Mouse (Mus musculus): ENCODE measurements at regions not wholly inside any gene's neighbourhood (a gene's known extent, or its start where the extent isn't known, plus 50 kb on each side); places are given as distances from the start of the nearest gene placed in this dataset. TPM values are rescaled to one million over a fixed set of nuclear protein-coding genes. Genes with fewer than 3 reads are reported as not detected.

GRCm38 (mm10) chr5:7829618-7830017, 130.6 kb upstream of the Steap4 start:
- WGBS = 75% methylated on average over 3 of the region's 3 CpGs
- no peak overlapping the region for H3K4me3 ChIP-seq (replicated peaks; ENCODE audit: low read length)
- ATAC-seq (ENCODE audit: low FRiP score, low read depth) = no peak
- H3K27ac ChIP-seq (replicated peaks; ENCODE audit: low read depth, low read length) = no peak overlapping the region
- no peak overlapping the region for H3K4me2 ChIP-seq (replicated peaks; ENCODE audit: low read depth, low read length, severe bottlenecking)
- no peaks in the 10 kb centered on the region for H3K36me3 ChIP-seq (ENCODE audit: control insufficient read depth, insufficient read depth, low read length)
- no peaks in the 10 kb centered on the region for H3K27me3 ChIP-seq (ENCODE audit: control insufficient read depth, insufficient read depth, low read length)
- no peaks in the 10 kb centered on the region for H3K4me1 ChIP-seq (ENCODE audit: control insufficient read depth, insufficient read depth, low read length)
- H3K9me3 ChIP-seq (ENCODE audit: control insufficient read depth, low read length) = no peaks in the 10 kb centered on the region
- DNase-seq (ENCODE audit: low spot score) = no peak
- no peak for TF ChIP-seq POLR2A (IDR thresholded peaks at IDR 0.05; ENCODE audit: borderline replicate concordance, extremely low read depth, insufficient read depth, insufficient read length)
- H3K9ac ChIP-seq (ENCODE audit: low read depth, low read length, severe bottlenecking) = no peak overlapping the region

- Histone ChIP-seq H3K9ac (ENCODE audit: low read depth, low read length, severe bottlenecking) (no peak overlapping the region), H3K27me3 (ENCODE audit: control insufficient read depth, insufficient read depth, low read length) (no peaks in the 10 kb centered on the region), H3K4me1 (ENCODE audit: control insufficient read depth, insufficient read depth, low read length) (no peaks in the 10 kb centered on the region), H3K4me3 (replicated peaks; ENCODE audit: low read length) (no peak overlapping the region), H3K9me3 (ENCODE audit: control insufficient read depth, low read length) (no peaks in the 10 kb centered on the region), H3K36me3 (ENCODE audit: control insufficient read depth, insufficient read depth, low read length) (no peaks in the 10 kb centered on the region), H3K4me2 (replicated peaks; ENCODE audit: low read depth, low read length, severe bottlenecking) (no peak overlapping the region), H3K27ac (replicated peaks; ENCODE audit: low read depth, low read length) (no peak overlapping the region)
- ATAC-seq (ENCODE audit: low FRiP score, low read depth) (no peak), DNase-seq (ENCODE audit: low spot score) (no peak)
- TF ChIP-seq POLR2A (IDR thresholded peaks at IDR 0.05; ENCODE audit: borderline replicate concordance, extremely low read depth, insufficient read depth, insufficient read length) = no peak
- 90% methylated on average over 1 of the region's 1 CpGs for WGBS
Measured at GRCm38 (mm10) chr5:7833812-7834211, 126.4 kb upstream of the Steap4 start.

GRCm38 (mm10) chr5:7863047-7863446, 97.2 kb upstream of the Steap4 start:
- DNase-seq (ENCODE audit: low spot score) (no peak), ATAC-seq (ENCODE audit: low FRiP score, low read depth) (no peak)
- H3K4me1 ChIP-seq (ENCODE audit: control insufficient read depth, insufficient read depth, low read length) = no peaks in the 10 kb centered on the region
- 83% methylated on average over 2 of the region's 2 CpGs for WGBS
- no peaks in the 10 kb centered on the region for H3K9me3 ChIP-seq (ENCODE audit: control insufficient read depth, low read length)
- H3K9ac ChIP-seq (ENCODE audit: low read depth, low read length, severe bottlenecking) = no peak overlapping the region
- no peak overlapping the region for H3K27ac ChIP-seq (replicated peaks; ENCODE audit: low read depth, low read length)
- H3K4me3 ChIP-seq (replicated peaks; ENCODE audit: low read length) = no peak overlapping the region
- no peaks in the 10 kb centered on the region for H3K27me3 ChIP-seq (ENCODE audit: control insufficient read depth, insufficient read depth, low read length)
- H3K36me3 ChIP-seq (ENCODE audit: control insufficient read depth, insufficient read depth, low read length) = no peaks in the 10 kb centered on the region
- no peak for TF ChIP-seq POLR2A (IDR thresholded peaks at IDR 0.05; ENCODE audit: borderline replicate concordance, extremely low read depth, insufficient read depth, insufficient read length)
- no peak overlapping the region for H3K4me2 ChIP-seq (replicated peaks; ENCODE audit: low read depth, low read length, severe bottlenecking)

DNA sequence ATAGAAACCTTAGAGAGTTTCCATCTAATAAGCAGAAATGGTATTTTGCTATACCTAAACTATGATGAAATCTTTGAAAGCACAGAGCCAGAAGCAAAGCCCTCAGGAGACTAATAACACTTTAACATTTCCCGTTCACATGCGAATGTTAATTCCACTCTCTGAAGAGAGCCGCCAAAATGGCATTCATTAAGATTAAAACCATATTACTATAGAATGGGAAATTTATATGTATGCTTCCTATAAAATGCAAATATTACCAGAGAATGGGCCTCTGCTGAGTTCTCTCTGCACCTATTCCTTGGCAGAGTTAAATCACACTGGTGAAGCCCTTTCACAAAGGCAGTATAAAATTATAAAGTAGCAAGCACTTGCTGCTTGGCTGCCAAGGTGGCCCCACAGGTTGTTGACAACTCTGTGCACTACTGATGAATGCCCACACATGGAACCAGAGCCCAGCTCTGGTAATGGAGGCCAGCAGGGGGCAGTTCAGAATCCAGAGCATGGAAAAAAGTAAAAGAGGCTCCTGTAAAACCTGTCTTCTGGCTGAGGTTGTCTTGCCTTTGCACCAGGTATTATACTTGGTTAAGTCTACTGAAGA, 94.1 kb upstream of the Steap4 start:
- H3K27ac ChIP-seq (replicated peaks; ENCODE audit: low read depth, low read length) = no peak overlapping the region
- H3K36me3 ChIP-seq (ENCODE audit: control insufficient read depth, insufficient read depth, low read length) = no peaks in the 10 kb centered on the region
- ATAC-seq (ENCODE audit: low FRiP score, low read depth) (peak; percentile 75), DNase-seq (ENCODE audit: low spot score) (peak; percentile 81)
- 36% methylated on average over 3 of the region's 3 CpGs for WGBS
- no peaks in the 10 kb centered on the region for H3K4me1 ChIP-seq (ENCODE audit: control insufficient read depth, insufficient read depth, low read length)
- H3K9ac ChIP-seq (ENCODE audit: low read depth, low read length, severe bottlenecking) = no peak overlapping the region
- no peaks in the 10 kb centered on the region for H3K27me3 ChIP-seq (ENCODE audit: control insufficient read depth, insufficient read depth, low read length)
- H3K4me3 ChIP-seq (replicated peaks; ENCODE audit: low read length) = no peak overlapping the region
- H3K9me3 ChIP-seq (ENCODE audit: control insufficient read depth, low read length) = no peaks in the 10 kb centered on the region
- TF ChIP-seq POLR2A (IDR thresholded peaks at IDR 0.05; ENCODE audit: borderline replicate concordance, extremely low read depth, insufficient read depth, insufficient read length) = no peak
- no peak overlapping the region for H3K4me2 ChIP-seq (replicated peaks; ENCODE audit: low read depth, low read length, severe bottlenecking)

- TF ChIP-seq POLR2A (IDR thresholded peaks at IDR 0.05; ENCODE audit: borderline replicate concordance, extremely low read depth, insufficient read depth, insufficient read length) = no peak
- H3K4me1 ChIP-seq (ENCODE audit: control insufficient read depth, insufficient read depth, low read length) = no peaks in the 10 kb centered on the region
- peak; percentile 42 for DNase-seq (ENCODE audit: low spot score)
- no peak overlapping the region for H3K9ac ChIP-seq (ENCODE audit: low read depth, low read length, severe bottlenecking)
- no peak overlapping the region for H3K27ac ChIP-seq (replicated peaks; ENCODE audit: low read depth, low read length)
- no peaks in the 10 kb centered on the region for H3K27me3 ChIP-seq (ENCODE audit: control insufficient read depth, insufficient read depth, low read length)
- H3K4me2 ChIP-seq (replicated peaks; ENCODE audit: low read depth, low read length, severe bottlenecking) = no peak overlapping the region
- no peak overlapping the region for H3K4me3 ChIP-seq (replicated peaks; ENCODE audit: low read length)
- no peaks in the 10 kb centered on the region for H3K36me3 ChIP-seq (ENCODE audit: control insufficient read depth, insufficient read depth, low read length)
- no peak for ATAC-seq (ENCODE audit: low FRiP score, low read depth)
- H3K9me3 ChIP-seq (ENCODE audit: control insufficient read depth, low read length) = no peaks in the 10 kb centered on the region
- WGBS = 69% methylated on average over 3 of the region's 3 CpGs
Measured at GRCm38 (mm10) chr5:7899537-7899936, 60.7 kb upstream of the Steap4 start.

Small RNA genes in the stretch of these regions (microRNA-seq; reads per million reads assigned to microRNA genes)
- gene Gm22196 = not detected

Data from limb, embryonic 14.5 days (tissue).